In genomic region chr2:11543158-11543557, GRCm38 (mm10) we compare ENCODE assay signal across 15 mouse cellular contexts. TPM values are rescaled to one million over a fixed set of nuclear protein-coding genes. Genes with fewer than 3 reads are reported as not detected.
DNase-seq lines count a peak whose midpoint lies in the region; ATAC-seq and TF ChIP-seq lines count a peak whose summit lies in the region.
"Had no signal": no experiment of that assay in that cellular context is flagged by ENCODE, and none has a peak within 500 bp of the region (broad histone marks: within the 10 kb centered on the region; RNA-seq: fewer than 3 reads in every experiment).

No protein-coding gene starts in this region.

- H3K4me1 ChIP-seq in forebrain, postnatal 0 days (ENCODE audit: insufficient read depth): no peaks in the 10 kb centered on the region
- H3K4me1 ChIP-seq in forebrain, embryonic 14.5 days (ENCODE audit: control insufficient read depth, insufficient read depth, low read length): no peaks in the 10 kb centered on the region
- H3K4me1 ChIP-seq in lung, embryonic 14.5 days (ENCODE audit: insufficient read depth): no peaks in the 10 kb centered on the region
- H3K4me1 ChIP-seq in lung, postnatal 0 days (ENCODE audit: insufficient read depth, low read depth, low read length): no peaks in the 10 kb centered on the region
- H3K4me1 ChIP-seq: embryonic facial prominence, embryonic 13.5 days; heart, embryonic 15.5 days; hindbrain, embryonic 15.5 days; limb, embryonic 13.5 days; lung, embryonic 15.5 days; neural tube, embryonic 12.5 days had no signal

- H3K27me3 ChIP-seq in forebrain, postnatal 0 days (ENCODE audit: insufficient read depth, low read length): no peaks in the 10 kb centered on the region
- no peaks in the 10 kb centered on the region for H3K27me3 ChIP-seq in forebrain, embryonic 14.5 days (replicated peaks; ENCODE audit: control insufficient read depth, insufficient read depth, low read length)
- H3K27me3 ChIP-seq in lung, embryonic 14.5 days (ENCODE audit: insufficient read depth, low read length): no peaks in the 10 kb centered on the region
- H3K27me3 ChIP-seq in lung, postnatal 0 days (replicated peaks; ENCODE audit: insufficient read depth, low read length): no peaks in the 10 kb centered on the region
- H3K27me3 ChIP-seq: embryonic facial prominence, embryonic 13.5 days; heart, embryonic 15.5 days; hindbrain, embryonic 15.5 days; limb, embryonic 13.5 days; lung, embryonic 15.5 days; neural tube, embryonic 12.5 days had no signal

- no peak for TF ChIP-seq EP300 in lung, postnatal 0 days (IDR thresholded peaks at IDR 0.05)

- peak; percentile 32; the same call in 1 of the 2 replicates for ATAC-seq in forebrain, postnatal 0 days
- ATAC-seq in forebrain, embryonic 14.5 days: no peak
- no peak for ATAC-seq in lung, embryonic 14.5 days (ENCODE audit: insufficient read depth)
- ATAC-seq in lung, postnatal 0 days: no peak

- H3K4me2 ChIP-seq in forebrain, postnatal 0 days (ENCODE audit: low read depth): no peak overlapping the region
- no peak overlapping the region for H3K4me2 ChIP-seq in forebrain, embryonic 14.5 days (ENCODE audit: low read length)
- no peak overlapping the region for H3K4me2 ChIP-seq in lung, embryonic 14.5 days
- H3K4me2 ChIP-seq in lung, postnatal 0 days (replicated peaks; ENCODE audit: low read depth, low read length): no peak overlapping the region
- H3K4me2 ChIP-seq: embryonic facial prominence, embryonic 13.5 days; heart, embryonic 15.5 days; hindbrain, embryonic 15.5 days; limb, embryonic 13.5 days; lung, embryonic 15.5 days; neural tube, embryonic 12.5 days had no signal

- WGBS in forebrain, postnatal 0 days: 73% methylated on average over 7 of the region's 7 CpGs
- WGBS in forebrain, embryonic 14.5 days: 73% methylated on average over 7 of the region's 7 CpGs
- WGBS in lung, embryonic 14.5 days: 66% methylated on average over 7 of the region's 7 CpGs
- 69% methylated on average over 7 of the region's 7 CpGs for whole genome bisulfite sequencing in lung, postnatal 0 days

- no peak for TF ChIP-seq CTCF in forebrain, postnatal 0 days (IDR thresholded peaks at IDR 0.05; ENCODE audit: low read depth)
- TF ChIP-seq CTCF in lung, embryonic 14.5 days (IDR thresholded peaks at IDR 0.05; ENCODE audit: low read depth): 0 out of 2 replicates have a peak, but pooled peaks have one; percentile 4
- no peak; the same call in 1 of the 2 replicates for TF ChIP-seq CTCF in lung, postnatal 0 days (IDR thresholded peaks at IDR 0.05)

- H3K27ac ChIP-seq in forebrain, postnatal 0 days (ENCODE audit: low read depth, low read length): no peak overlapping the region
- no peak overlapping the region for H3K27ac ChIP-seq in forebrain, embryonic 14.5 days (ENCODE audit: low read depth, low read length)
- H3K27ac ChIP-seq in lung, embryonic 14.5 days (ENCODE audit: low read depth): no peak overlapping the region
- no peak overlapping the region for H3K27ac ChIP-seq in lung, postnatal 0 days (ENCODE audit: low read length)
- H3K27ac ChIP-seq: embryonic facial prominence, embryonic 13.5 days; heart, embryonic 15.5 days; hindbrain, embryonic 15.5 days; limb, embryonic 13.5 days; liver, embryonic 14.5 days; lung, embryonic 15.5 days; neural tube, embryonic 12.5 days had no signal

- H3K9me3 ChIP-seq in forebrain, postnatal 0 days (ENCODE audit: low read length): no peaks in the 10 kb centered on the region
- H3K9me3 ChIP-seq in forebrain, embryonic 14.5 days (replicated peaks; ENCODE audit: control insufficient read depth, low read length): no peaks in the 10 kb centered on the region
- H3K9me3 ChIP-seq in lung, embryonic 14.5 days (ENCODE audit: low read depth, low read length): no peaks in the 10 kb centered on the region
- no peaks in the 10 kb centered on the region for H3K9me3 ChIP-seq in lung, postnatal 0 days (ENCODE audit: low read length)
- H3K9me3 ChIP-seq: embryonic facial prominence, embryonic 13.5 days; heart, embryonic 15.5 days; hindbrain, embryonic 15.5 days; limb, embryonic 13.5 days; lung, embryonic 15.5 days; neural tube, embryonic 12.5 days had no signal

- no peak overlapping the region for H3K4me3 ChIP-seq in forebrain, postnatal 0 days (ENCODE audit: low read depth, low read length)
- no peak overlapping the region for H3K4me3 ChIP-seq in forebrain, embryonic 14.5 days (ENCODE audit: low read depth, low read length)
- no peak overlapping the region for H3K4me3 ChIP-seq in lung, embryonic 14.5 days (ENCODE audit: low read depth, low read length)
- no peak overlapping the region for H3K4me3 ChIP-seq in lung, postnatal 0 days (ENCODE audit: low read depth, low read length)
- H3K4me3 ChIP-seq: embryonic facial prominence, embryonic 13.5 days; erythroblast, embryonic 14.5 days; heart, embryonic 15.5 days; hindbrain, embryonic 15.5 days; limb, embryonic 13.5 days; lung, embryonic 15.5 days; neural tube, embryonic 12.5 days had no signal

- no peak for DNase-seq in forebrain, postnatal 0 days
- no peak for DNase-seq in forebrain, embryonic 14.5 days (ENCODE audit: low spot score)
- no peak for DNase-seq in lung, embryonic 14.5 days
- no peak for DNase-seq in lung, postnatal 0 days (ENCODE audit: low spot score)
- peak; percentile 72 for DNase-seq in R1 (ENCODE audit: low read depth, low spot score)
- DNase-seq in thymus, postnatal 10 days (ENCODE audit: low spot score in 2 of 2): no peak
- DNase-seq in urinary bladder, adult 2 months (ENCODE audit: low spot score): no peak

- H3K36me3 ChIP-seq in forebrain, postnatal 0 days (ENCODE audit: insufficient read depth): no peaks in the 10 kb centered on the region
- H3K36me3 ChIP-seq in forebrain, embryonic 14.5 days (ENCODE audit: control insufficient read depth, insufficient read depth, low read length): no peaks in the 10 kb centered on the region
- no peaks in the 10 kb centered on the region for H3K36me3 ChIP-seq in lung, embryonic 14.5 days (ENCODE audit: insufficient read depth)
- no peaks in the 10 kb centered on the region for H3K36me3 ChIP-seq in lung, postnatal 0 days (ENCODE audit: insufficient read depth, low read length)
- H3K36me3 ChIP-seq: embryonic facial prominence, embryonic 13.5 days; heart, embryonic 15.5 days; hindbrain, embryonic 15.5 days; limb, embryonic 13.5 days; lung, embryonic 15.5 days; neural tube, embryonic 12.5 days had no signal

- H3K9ac ChIP-seq in forebrain, postnatal 0 days: no peak overlapping the region
- H3K9ac ChIP-seq in forebrain, embryonic 14.5 days (ENCODE audit: low read length): no peak overlapping the region
- H3K9ac ChIP-seq in lung, embryonic 14.5 days: no peak overlapping the region
- no peak overlapping the region for H3K9ac ChIP-seq in lung, postnatal 0 days (replicated peaks; ENCODE audit: low read depth)
- H3K9ac ChIP-seq: embryonic facial prominence, embryonic 13.5 days; heart, embryonic 15.5 days; hindbrain, embryonic 15.5 days; limb, embryonic 13.5 days; liver, embryonic 14.5 days; lung, embryonic 15.5 days; neural tube, embryonic 12.5 days had no signal

RNA-seq across cellular contexts. Expression of gene Pfkfb3, which starts 10.7 kb away (rescaled TPM):
- total RNA-seq in forebrain, postnatal 0 days (2014; rRNA removed): 19.2 and 22.5 TPM in 2 replicates
- 21.0 and 28.9 TPM in 2 replicates for polyA plus RNA-seq in forebrain, postnatal 0 days (2015; fragmentation: Nextera tagmentation; extraction: Ambion mirVana)
- polyA plus RNA-seq in forebrain, embryonic 14.5 days (2014; fragmentation: Nextera tagmentation; extraction: Ambion mirVana): 19.8 and 23.5 TPM in 2 replicates
- polyA plus RNA-seq in lung, embryonic 14.5 days (2014; fragmentation: Nextera tagmentation; extraction: Ambion mirVana): 28.8 and 30.0 TPM in 2 replicates
- 17.7 and 18.3 TPM in 2 replicates for polyA plus RNA-seq in lung, postnatal 0 days (2015; fragmentation: Nextera tagmentation; extraction: Ambion mirVana)
- 31.5 and 34.5 TPM in 2 replicates for polyA plus RNA-seq in urinary bladder, adult 2 months (2012; rRNA removed)
